ENCODE assay signal across 12 mouse cellular contexts in genomic region chr3:99256766-99257165, GRCm38 (mm10). TPM values are rescaled to one million over a fixed set of nuclear protein-coding genes. Genes with fewer than 3 reads are reported as not detected.
DNase-seq lines count a peak whose midpoint lies in the region; ATAC-seq lines count a peak whose summit lies in the region.
"Had no signal": no experiment of that assay in that cellular context is flagged by ENCODE, and none has a peak within 500 bp of the region (broad histone marks: within the 10 kb centered on the region; RNA-seq: fewer than 3 reads in every experiment).

No protein-coding gene starts in this region.

- DNase-seq in gastrocnemius, postnatal 14 days = peak; percentile 49
- no peak for DNase-seq in gastrocnemius, adult 18-20 months (ENCODE audit: low spot score)
- peak; percentile 96 for DNase-seq in midbrain, embryonic 11.5 days (ENCODE audit: low spot score, missing footprints)
- DNase-seq in right cerebral cortex, adult 2 months (ENCODE audit: low spot score in 2 of 2) = no peak
- no peak for DNase-seq in testis, postnatal 10 days (ENCODE audit: low spot score)
- DNase-seq: cerebellum, postnatal 25 days; liver, postnatal 0 days had no signal

- H3K4me3 ChIP-seq in midbrain, embryonic 11.5 days (ENCODE audit: low read depth, low read length) = no peak overlapping the region
- H3K4me3 ChIP-seq in midbrain, embryonic 13.5 days (replicated peaks) = no peak overlapping the region
- H3K4me3 ChIP-seq in hindbrain, embryonic 16.5 days (ENCODE audit: low read length) = no peak overlapping the region
- no peak overlapping the region for H3K4me3 ChIP-seq in liver, embryonic 12.5 days
- H3K4me3 ChIP-seq: midbrain, embryonic 12.5 days had no signal

- no peaks in the 10 kb centered on the region for H3K9me3 ChIP-seq in midbrain, embryonic 11.5 days (ENCODE audit: control insufficient read depth, low read length)
- no peaks in the 10 kb centered on the region for H3K9me3 ChIP-seq in midbrain, embryonic 13.5 days
- peaks cover 6% of the 10 kb centered on the region for H3K9me3 ChIP-seq in hindbrain, embryonic 16.5 days (ENCODE audit: control insufficient read depth, low read length)
- no peaks in the 10 kb centered on the region for H3K9me3 ChIP-seq in liver, embryonic 12.5 days (replicated peaks)
- H3K9me3 ChIP-seq: midbrain, embryonic 12.5 days had no signal

- intact Hi-C loops in gastrocnemius, postnatal 14 days (cut with DNase I; ENCODE audit: low total_unique reads) = no loop called here

- H3K27ac ChIP-seq in midbrain, embryonic 11.5 days (ENCODE audit: low read depth, low read length) = no peak overlapping the region
- no peak overlapping the region for H3K27ac ChIP-seq in midbrain, embryonic 13.5 days
- H3K27ac ChIP-seq in hindbrain, embryonic 16.5 days (ENCODE audit: low read depth, low read length) = no peak overlapping the region
- H3K27ac ChIP-seq in liver, embryonic 12.5 days = no peak overlapping the region
- H3K27ac ChIP-seq: midbrain, embryonic 12.5 days had no signal

- H3K9ac ChIP-seq in midbrain, embryonic 11.5 days (ENCODE audit: low read length) = no peak overlapping the region
- no peak overlapping the region for H3K9ac ChIP-seq in midbrain, embryonic 13.5 days (replicated peaks)
- no peak overlapping the region for H3K9ac ChIP-seq in hindbrain, embryonic 16.5 days (ENCODE audit: low read depth, low read length)
- no peak overlapping the region for H3K9ac ChIP-seq in liver, embryonic 12.5 days
- H3K9ac ChIP-seq: liver, postnatal 0 days; midbrain, embryonic 12.5 days had no signal

- ATAC-seq in midbrain, embryonic 11.5 days (ENCODE audit: low FRiP score) = peak; percentile 3; the same call in 1 of the 2 replicates
- no peak for ATAC-seq in midbrain, embryonic 13.5 days
- ATAC-seq in hindbrain, embryonic 16.5 days = peak; percentile 19; the same call in 1 of the 2 replicates
- ATAC-seq in liver, embryonic 12.5 days = no peak
- ATAC-seq: liver, postnatal 0 days had no signal

- no peaks in the 10 kb centered on the region; the same call in 1 of the 2 replicates for H3K36me3 ChIP-seq in midbrain, embryonic 11.5 days (ENCODE audit: control insufficient read depth, insufficient read depth, low read length)
- no peaks in the 10 kb centered on the region for H3K36me3 ChIP-seq in midbrain, embryonic 13.5 days
- no peaks in the 10 kb centered on the region for H3K36me3 ChIP-seq in hindbrain, embryonic 16.5 days (ENCODE audit: control insufficient read depth, insufficient read depth, low read length)
- H3K36me3 ChIP-seq in liver, embryonic 12.5 days = no peaks in the 10 kb centered on the region
- H3K36me3 ChIP-seq: midbrain, embryonic 12.5 days had no signal

- H3K4me1 ChIP-seq in midbrain, embryonic 11.5 days (ENCODE audit: control insufficient read depth, insufficient read depth, low read length) = peaks cover 14% of the 10 kb centered on the region
- peaks cover 12% of the 10 kb centered on the region for H3K4me1 ChIP-seq in midbrain, embryonic 13.5 days (replicated peaks)
- peaks cover 9% of the 10 kb centered on the region for H3K4me1 ChIP-seq in hindbrain, embryonic 16.5 days (ENCODE audit: control insufficient read depth, insufficient read depth, low read depth, low read length)
- peaks cover 8% of the 10 kb centered on the region; the same call in 1 of the 2 replicates for H3K4me1 ChIP-seq in liver, embryonic 12.5 days

- WGBS in midbrain, embryonic 11.5 days = 1% methylated on average over 20 of the region's 20 CpGs
- under 1% methylated on average over 20 of the region's 20 CpGs for WGBS in midbrain, embryonic 13.5 days
- WGBS in hindbrain, embryonic 16.5 days = 0% methylated on average over 20 of the region's 20 CpGs
- 3% methylated on average over 20 of the region's 20 CpGs for WGBS in liver, embryonic 12.5 days (ENCODE audit: insufficient replicate concordance)

- H3K4me2 ChIP-seq in midbrain, embryonic 11.5 days = no peak overlapping the region
- no peak overlapping the region for H3K4me2 ChIP-seq in midbrain, embryonic 13.5 days (replicated peaks)
- H3K4me2 ChIP-seq in hindbrain, embryonic 16.5 days (ENCODE audit: low read length) = no peak overlapping the region
- H3K4me2 ChIP-seq in liver, embryonic 12.5 days = no peak overlapping the region
- H3K4me2 ChIP-seq: midbrain, embryonic 12.5 days had no signal

- H3K27me3 ChIP-seq in midbrain, embryonic 11.5 days (ENCODE audit: control insufficient read depth, insufficient read depth, low read length) = peaks cover 90% of the 10 kb centered on the region
- H3K27me3 ChIP-seq in midbrain, embryonic 13.5 days = peaks cover 97% of the 10 kb centered on the region
- H3K27me3 ChIP-seq in hindbrain, embryonic 16.5 days (replicated peaks; ENCODE audit: control insufficient read depth, insufficient read depth, low read length) = peaks cover 60% of the 10 kb centered on the region
- H3K27me3 ChIP-seq in liver, embryonic 12.5 days (replicated peaks) = peaks cover 96% of the 10 kb centered on the region

RNA-seq across cellular contexts. Expression of gene Tbx15, which starts 16.6 kb away (rescaled TPM):
- 100 to 1,000 TPM; 116 to 149 TPM for total RNA-seq in gastrocnemius, postnatal 14 days (2021)
- 100 to 1,000 TPM; 125 to 144 TPM for total RNA-seq in gastrocnemius, adult 18-20 months (2021)
- 1.6 and 1.8 TPM in 2 replicates for polyA plus RNA-seq in midbrain, embryonic 11.5 days (2014; fragmentation: Nextera tagmentation; extraction: Ambion mirVana)
- 0.35 and 0.39 TPM in 2 replicates for polyA plus RNA-seq in midbrain, embryonic 13.5 days (2015; fragmentation: Nextera tagmentation; extraction: Ambion mirVana)
- polyA plus RNA-seq in hindbrain, embryonic 16.5 days (2015; fragmentation: Nextera tagmentation; extraction: Ambion mirVana) = 0.66 and 1.0 TPM in 2 replicates
- polyA plus RNA-seq in liver, embryonic 12.5 days (2016; fragmentation: Nextera tagmentation; extraction: Ambion mirVana) = 0.14 TPM in 1 of 2 replicates, not detected in the other
- total RNA-seq: hematopoietic stem cell, adult 5-6 weeks had no signal

Comparison
In these comparisons a context has a peak if more than half of its experiments do, and no peak if none do; other contexts are left out.
1. DNase-seq: peak in gastrocnemius, postnatal 14 days (single experiment) and midbrain, embryonic 11.5 days (single experiment); none in gastrocnemius, adult 18-20 months (single experiment), right cerebral cortex, adult 2 months (0 of 2) and testis, postnatal 10 days (single experiment).
2. ATAC-seq: peak in midbrain, embryonic 11.5 days (single experiment) and hindbrain, embryonic 16.5 days (single experiment); none in midbrain, embryonic 13.5 days (single experiment) and liver, embryonic 12.5 days (single experiment).